Mouse (Mus musculus): ENCODE data around the gene Cox4i1. TPM values are rescaled to one million over a fixed set of nuclear protein-coding genes. Genes with fewer than 3 reads are reported as not detected.

The Cox4i1 gene
- polyA plus RNA-seq (2014; fragmentation: Nextera tagmentation; extraction: Ambion mirVana) = 920 and 934 TPM in 2 replicates

- Histone ChIP-seq H3K27me3 (ENCODE audit: control insufficient read depth, insufficient read depth, low read length) (no peaks in the 10 kb centered on the region), H3K9me3 (ENCODE audit: control insufficient read depth, low read length) (no peaks in the 10 kb centered on the region), H3K4me1 (ENCODE audit: control insufficient read depth, insufficient read depth, low read length) (peaks cover 13% of the 10 kb centered on the region), H3K27ac (ENCODE audit: low read depth, low read length) (peak within 1 kb of the TSS; percentile 77), H3K36me3 (ENCODE audit: control insufficient read depth, insufficient read depth, low read length) (peaks cover 7% of the 10 kb centered on the region), H3K9ac (ENCODE audit: low read length) (peak within 1 kb of the TSS; percentile 93), H3K4me2 (ENCODE audit: low read depth) (peak within 1 kb of the TSS; percentile 74), H3K4me3 (ENCODE audit: low read depth, low read length) (peak within 1 kb of the TSS; percentile 96)
- DNase-seq (ENCODE audit: low spot score) (peak; percentile 95), ATAC-seq (ENCODE audit: insufficient read depth, low FRiP score, low TSS enrichment) (peak; percentile 91)
- under 1% methylated on average over 92 of the region's 105 CpGs for WGBS
These were observed at the start of gene Cox4i1, which contains the start of gene Gm27021 for GRCm38 (mm10) chr8:120667561-120668373. TSS of gene Cox4i1 (plus strand) at chr8:120668222. TSS of gene Gm27021 (minus strand) at chr8:120668079.

- Histone ChIP-seq H3K9ac (ENCODE audit: low read length) (no peak overlapping the region), H3K27me3 (ENCODE audit: control insufficient read depth, insufficient read depth, low read length) (no peaks in the 10 kb centered on the region), H3K4me1 (ENCODE audit: control insufficient read depth, insufficient read depth, low read length) (peaks cover 4% of the 10 kb centered on the region; the same call in 1 of the 2 replicates), H3K27ac (ENCODE audit: low read depth, low read length) (no peak overlapping the region), H3K36me3 (ENCODE audit: control insufficient read depth, insufficient read depth, low read length) (no peaks in the 10 kb centered on the region), H3K9me3 (ENCODE audit: control insufficient read depth, low read length) (no peaks in the 10 kb centered on the region), H3K4me3 (ENCODE audit: low read depth, low read length) (no peak overlapping the region), H3K4me2 (ENCODE audit: low read depth) (no peak overlapping the region)
- DNase-seq (ENCODE audit: low spot score) = no peak
- ATAC-seq (ENCODE audit: insufficient read depth, low FRiP score, low TSS enrichment) = no peak
- WGBS = 76% methylated on average over 11 of the region's 11 CpGs
These were observed 48.5 kb upstream of the Cox4i1 start for GRCm38 (mm10) chr8:120619235-120620180.

GRCm38 (mm10) chr8:120620441-120620840 lies 47.6 kb upstream of the Cox4i1 start:
- no peak for DNase-seq (ENCODE audit: low spot score)
- peaks cover 4% of the 10 kb centered on the region; the same call in 1 of the 2 replicates for H3K4me1 ChIP-seq (ENCODE audit: control insufficient read depth, insufficient read depth, low read length)
- no peak overlapping the region for H3K4me2 ChIP-seq (ENCODE audit: low read depth)

GRCm38 (mm10) chr8:120622161-120622560 lies 45.9 kb upstream of the Cox4i1 start:
- Histone ChIP-seq H3K27ac (ENCODE audit: low read depth, low read length) (no peak overlapping the region), H3K27me3 (ENCODE audit: control insufficient read depth, insufficient read depth, low read length) (no peaks in the 10 kb centered on the region), H3K4me2 (ENCODE audit: low read depth) (no peak overlapping the region), H3K9me3 (ENCODE audit: control insufficient read depth, low read length) (no peaks in the 10 kb centered on the region), H3K36me3 (ENCODE audit: control insufficient read depth, insufficient read depth, low read length) (no peaks in the 10 kb centered on the region), H3K9ac (ENCODE audit: low read length) (no peak overlapping the region), H3K4me1 (ENCODE audit: control insufficient read depth, insufficient read depth, low read length) (no peaks in the 10 kb centered on the region), H3K4me3 (ENCODE audit: low read depth, low read length) (no peak overlapping the region)
- DNase-seq (ENCODE audit: low spot score) = no peak
- 73% methylated on average over 14 of the region's 14 CpGs for WGBS
- ATAC-seq (ENCODE audit: insufficient read depth, low FRiP score, low TSS enrichment) = no peak

More at GRCm38 (mm10) chr8:120620441-120620840, 47.6 kb upstream of the Cox4i1 start:
- 66% methylated on average over 7 of the region's 7 CpGs for WGBS
- no peaks in the 10 kb centered on the region for H3K27me3 ChIP-seq (ENCODE audit: control insufficient read depth, insufficient read depth, low read length)
- H3K9me3 ChIP-seq (ENCODE audit: control insufficient read depth, low read length) = no peaks in the 10 kb centered on the region
- peak overlapping the region; percentile 26; the same call in 1 of the 2 replicates for H3K9ac ChIP-seq (ENCODE audit: low read length)
- no peak overlapping the region for H3K4me3 ChIP-seq (ENCODE audit: low read depth, low read length)
- no peaks in the 10 kb centered on the region for H3K36me3 ChIP-seq (ENCODE audit: control insufficient read depth, insufficient read depth, low read length)
- ATAC-seq (ENCODE audit: insufficient read depth, low FRiP score, low TSS enrichment) = no peak
- no peak overlapping the region for H3K27ac ChIP-seq (ENCODE audit: low read depth, low read length)

- H3K4me2 ChIP-seq (ENCODE audit: low read depth) = no peak overlapping the region
- H3K4me1 ChIP-seq (ENCODE audit: control insufficient read depth, insufficient read depth, low read length) = no peaks in the 10 kb centered on the region
- H3K27me3 ChIP-seq (ENCODE audit: control insufficient read depth, insufficient read depth, low read length) = no peaks in the 10 kb centered on the region
- ATAC-seq (ENCODE audit: insufficient read depth, low FRiP score, low TSS enrichment) (no peak), DNase-seq (ENCODE audit: low spot score) (no peak)
- WGBS = 39% methylated on average over 2 of the region's 2 CpGs
- no peaks in the 10 kb centered on the region for H3K36me3 ChIP-seq (ENCODE audit: control insufficient read depth, insufficient read depth, low read length)
- H3K9me3 ChIP-seq (ENCODE audit: control insufficient read depth, low read length) = no peaks in the 10 kb centered on the region
- no peak overlapping the region for H3K4me3 ChIP-seq (ENCODE audit: low read depth, low read length)
- H3K9ac ChIP-seq (ENCODE audit: low read length) = no peak overlapping the region
- no peak overlapping the region for H3K27ac ChIP-seq (ENCODE audit: low read depth, low read length)
These were observed 44.4 kb upstream of the Cox4i1 start for GRCm38 (mm10) chr8:120623608-120624007.

- WGBS = 52% methylated on average over 11 of the region's 11 CpGs
- no peaks in the 10 kb centered on the region for H3K27me3 ChIP-seq (ENCODE audit: control insufficient read depth, insufficient read depth, low read length)
- H3K4me3 ChIP-seq (ENCODE audit: low read depth, low read length) = no peak overlapping the region
- no peaks in the 10 kb centered on the region for H3K4me1 ChIP-seq (ENCODE audit: control insufficient read depth, insufficient read depth, low read length)
- no peak overlapping the region for H3K27ac ChIP-seq (ENCODE audit: low read depth, low read length)
- H3K9me3 ChIP-seq (ENCODE audit: control insufficient read depth, low read length) = no peaks in the 10 kb centered on the region
- no peak overlapping the region for H3K9ac ChIP-seq (ENCODE audit: low read length)
- H3K4me2 ChIP-seq (ENCODE audit: low read depth) = no peak overlapping the region
- ATAC-seq (ENCODE audit: insufficient read depth, low FRiP score, low TSS enrichment) = no peak
- DNase-seq (ENCODE audit: low spot score) = no peak
- H3K36me3 ChIP-seq (ENCODE audit: control insufficient read depth, insufficient read depth, low read length) = no peaks in the 10 kb centered on the region
These were observed 41.6 kb upstream of the Cox4i1 start for GRCm38 (mm10) chr8:120626461-120626860.

- H3K4me2 ChIP-seq (ENCODE audit: low read depth) = no peak overlapping the region
- H3K27ac ChIP-seq (ENCODE audit: low read depth, low read length) = no peak overlapping the region
- H3K4me1 ChIP-seq (ENCODE audit: control insufficient read depth, insufficient read depth, low read length) = no peaks in the 10 kb centered on the region
- ATAC-seq (ENCODE audit: insufficient read depth, low FRiP score, low TSS enrichment) (no peak), DNase-seq (ENCODE audit: low spot score) (no peak)
- H3K4me3 ChIP-seq (ENCODE audit: low read depth, low read length) = no peak overlapping the region
- no peak overlapping the region for H3K9ac ChIP-seq (ENCODE audit: low read length)
- 85% methylated on average over 5 of the region's 5 CpGs for WGBS
- no peaks in the 10 kb centered on the region for H3K27me3 ChIP-seq (ENCODE audit: control insufficient read depth, insufficient read depth, low read length)
- H3K36me3 ChIP-seq (ENCODE audit: control insufficient read depth, insufficient read depth, low read length) = no peaks in the 10 kb centered on the region
- H3K9me3 ChIP-seq (ENCODE audit: control insufficient read depth, low read length) = no peaks in the 10 kb centered on the region
These were observed 40.7 kb upstream of the Cox4i1 start for GRCm38 (mm10) chr8:120627298-120627697.

GRCm38 (mm10) chr8:120630031-120630430 lies 38.0 kb upstream of the Cox4i1 start:
- Histone ChIP-seq H3K4me2 (ENCODE audit: low read depth) (no peak overlapping the region), H3K4me1 (ENCODE audit: control insufficient read depth, insufficient read depth, low read length) (peaks cover 14% of the 10 kb centered on the region), H3K9ac (ENCODE audit: low read length) (no peak overlapping the region), H3K27me3 (ENCODE audit: control insufficient read depth, insufficient read depth, low read length) (peaks cover 14% of the 10 kb centered on the region), H3K4me3 (ENCODE audit: low read depth, low read length) (no peak overlapping the region), H3K27ac (ENCODE audit: low read depth, low read length) (no peak overlapping the region), H3K36me3 (ENCODE audit: control insufficient read depth, insufficient read depth, low read length) (no peaks in the 10 kb centered on the region), H3K9me3 (ENCODE audit: control insufficient read depth, low read length) (no peaks in the 10 kb centered on the region)
- 59% methylated on average over 5 of the region's 5 CpGs for WGBS
- ATAC-seq (ENCODE audit: insufficient read depth, low FRiP score, low TSS enrichment) (no peak), DNase-seq (ENCODE audit: low spot score) (no peak)
